Mouse (Mus musculus) heart, postnatal 25 days (tissue): ENCODE measurements at regions not wholly inside any gene's neighbourhood (a gene's known extent, or its start where the extent isn't known, plus 50 kb on each side); places are given as distances from the start of the nearest gene placed in this dataset.
A peak's percentile ranks its signal among the peaks of the same experiment; 100 is the strongest.
"Not testable (repeated sequence)": the region's sequence is repeated elsewhere in the genome, so short reads cannot be mapped to it uniquely, and the experiment has no call there.

Source experiments
- DNase-seq: peaks from one replicate; pipeline ENCODE4 v3.0.0; 2022; ENCODE audit warnings: low spot score
- intact Hi-C: fragments of 180-260 bp; cut with DNase I; formaldehyde crosslinking; loops from one replicate; pipeline ENCODE4 v1.15.1; 2025

DNA sequence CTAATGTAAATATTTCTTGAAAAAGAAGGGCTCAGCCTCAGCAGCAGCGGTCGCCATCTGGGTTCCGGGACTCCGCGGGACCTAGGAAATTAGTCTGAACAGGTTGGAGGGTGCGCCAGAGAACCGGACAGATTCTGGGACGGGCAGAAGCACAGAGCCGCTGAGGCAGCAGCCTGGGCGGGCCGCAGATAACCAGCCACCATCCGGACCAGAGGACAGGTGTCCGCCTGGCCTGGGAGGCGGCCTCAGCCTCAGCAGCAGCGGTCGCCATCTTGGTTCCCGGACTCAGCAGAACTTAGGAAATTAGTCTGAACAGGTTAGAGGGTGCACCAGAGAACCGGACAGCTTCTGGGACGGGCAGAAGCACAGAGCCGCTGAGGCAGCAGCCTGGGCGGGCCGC, 136.7 kb upstream of the Slc10a2 start:
- peak; percentile 29 for DNase-seq
- intact Hi-C loops: not testable (repeated sequence)
